Mouse (Mus musculus) heart, postnatal 10 days (tissue): ENCODE results near the gene Aif1. TPM values are rescaled to one million over a fixed set of nuclear protein-coding genes. Genes with fewer than 3 reads are reported as not detected.

Source experiments
- DNase-seq, 2 experiments: peaks; one replicate each; pipeline ENCODE4 v3.0.0; 2021
- intact Hi-C: fragments of 180-260 bp; cut with DNase I; formaldehyde crosslinking; loops from one replicate; pipeline ENCODE4 v1.15.1; 2025
- total RNA-seq, 2 experiments: library from RNA; stranded (reverse); gene quantifications; 2 replicates each; pipeline ENCODE4 v1.2.3; 2021

Gene Aif1
- total RNA-seq, 2 experiments from 2014 or later, result 2.9 to 4.6 TPM

GRCm38 (mm10) chr17:35153931-35154330 is 21.9 kb downstream of the Aif1 start:
- intact Hi-C loops, result loop anchor here (2.0 kb wide), 1 partner anchor 15 kb away; no protein-coding TSS in a partner anchor
- DNase-seq, result no peak

- DNase-seq, result no peak
- intact Hi-C loops, result loop anchor here (2.0 kb wide), 1 partner anchor 14 kb away; no protein-coding TSS in a partner anchor
Observed at GRCm38 (mm10) chr17:35153077-35153476, 22.8 kb downstream of the Aif1 start.

- intact Hi-C loops, result loop anchor here (2.0 kb wide), 1 partner anchor 13 kb away; no protein-coding TSS in a partner anchor
- DNase-seq, result no peak
Observed at GRCm38 (mm10) chr17:35152121-35152520, 23.7 kb downstream of the Aif1 start.

- intact Hi-C loops, result no loop called here
- no peak for DNase-seq
Observed at GRCm38 (mm10) chr17:35147922-35148639, 27.8 kb downstream of the Aif1 start.

- intact Hi-C loops, result no loop called here
- no peak for DNase-seq
Observed at GRCm38 (mm10) chr17:35147348-35147747, 28.5 kb downstream of the Aif1 start.

- no peak for DNase-seq
- intact Hi-C loops, result no loop called here
Observed at GRCm38 (mm10) chr17:35146139-35146538, 29.7 kb downstream of the Aif1 start.

- intact Hi-C loops, result no loop called here
- DNase-seq, result no peak
Observed at GRCm38 (mm10) chr17:35141971-35142370, 33.9 kb downstream of the Aif1 start.

GRCm38 (mm10) chr17:35140490-35140996 is 35.3 kb downstream of the Aif1 start:
- no peak for DNase-seq
- intact Hi-C loops, result no loop called here

- intact Hi-C loops, result loop anchor here (2.0 kb wide), 1 partner anchor 14 kb away; no protein-coding TSS in a partner anchor
- no peak for DNase-seq
Observed at GRCm38 (mm10) chr17:35139269-35139668, 36.6 kb downstream of the Aif1 start.

- DNase-seq, result no peak
- intact Hi-C loops, result loop anchor here (2.0 kb wide), 1 partner anchor 27 kb away; no protein-coding TSS in a partner anchor
Observed at GRCm38 (mm10) chr17:35135591-35136320, 40.1 kb downstream of the Aif1 start.

- peak; percentile 96 for DNase-seq
- intact Hi-C loops, result no loop called here
Observed at GRCm38 (mm10) chr17:35134801-35135590, 40.9 kb downstream of the Aif1 start, which contains the start of gene Bag6. Bag6 (plus strand) TSS chr17:35135178.

- intact Hi-C loops, result no loop called here
- no peak for DNase-seq
Observed at GRCm38 (mm10) chr17:35133517-35133916, 42.4 kb downstream of the Aif1 start.

GRCm38 (mm10) chr17:35132174-35132560 is 43.7 kb downstream of the Aif1 start:
- intact Hi-C loops, result no loop called here
- DNase-seq, result no peak

GRCm38 (mm10) chr17:35131500-35132173 is 44.2 kb downstream of the Aif1 start, which contains the start of gene Apom:
Apom (minus strand) TSS chr17:35132050.
- intact Hi-C loops, result no loop called here
- DNase-seq, result no peak

GRCm38 (mm10) chr17:35131038-35131437 is 44.8 kb downstream of the Aif1 start:
- intact Hi-C loops, result no loop called here
- DNase-seq, result no peak

- intact Hi-C loops, result loop anchor here (5.0 kb wide), 1 partner anchor 33 kb away; the partner anchor contains the start of gene Prrc2a
- DNase-seq, result no peak
Observed at GRCm38 (mm10) chr17:35128996-35129395, 46.9 kb downstream of the Aif1 start.

GRCm38 (mm10) chr17:35127017-35127416 is 48.9 kb downstream of the Aif1 start:
- intact Hi-C loops, result loop anchor here (5.0 kb wide), 1 partner anchor 35 kb away; the partner anchor contains the start of gene Prrc2a
- no peak for DNase-seq

- peak; percentile 83 to 84 for DNase-seq
- intact Hi-C loops, result loop anchor here (5.0 kb wide), 1 partner anchor 36 kb away; the partner anchor contains the start of gene Prrc2a
Observed at GRCm38 (mm10) chr17:35126206-35126611, 49.7 kb downstream of the Aif1 start, which contains the start of gene D17H6S53E. D17H6S53E (plus strand) TSS chr17:35126373.

GRCm38 (mm10) chr17:35125578-35125977 is 50.3 kb downstream of the Aif1 start:
- no peak for DNase-seq
- intact Hi-C loops, result loop anchor here (5.0 kb wide), 1 partner anchor 37 kb away; the partner anchor contains the start of gene Prrc2a
